Mouse (Mus musculus) forelimb bud, embryonic 11.5 days (tissue): Measurements from ENCODE around the gene Mfap5.
"Not testable (repeated sequence)": the region's sequence is repeated elsewhere in the genome, so short reads cannot be mapped to it uniquely, and the experiment has no call there.

ENCODE experiments used
- DNase-seq: peaks from one replicate; pipeline ENCODE4 v3.0.0-alpha.2; 2012; ENCODE audit warnings: low read depth, low spot score

The Mfap5 gene

GRCm38 (mm10) chr6:122512914-122513878, 7.6 kb downstream of the Mfap5 start:
- no peak for DNase-seq

GRCm38 (mm10) chr6:122514312-122514711, 8.7 kb downstream of the Mfap5 start:
- no peak for DNase-seq

GRCm38 (mm10) chr6:122515762-122516161, 10.1 kb downstream of the Mfap5 start:
- DNase-seq = not testable (repeated sequence)

- DNase-seq = no peak
Measured at GRCm38 (mm10) chr6:122517668-122518067, 12.0 kb downstream of the Mfap5 start.

GRCm38 (mm10) chr6:122519384-122519783, 13.7 kb downstream of the Mfap5 start:
- DNase-seq = no peak

GRCm38 (mm10) chr6:122522595-122522994, 16.9 kb downstream of the Mfap5 start:
- peak; percentile 71 for DNase-seq

GRCm38 (mm10) chr6:122523289-122523688, 17.6 kb downstream of the Mfap5 start:
- DNase-seq = no peak

- DNase-seq = no peak
Measured at GRCm38 (mm10) chr6:122527596-122527995, 22.0 kb downstream of the Mfap5 start.

GRCm38 (mm10) chr6:122528136-122528535, 22.5 kb downstream of the Mfap5 start:
- DNase-seq = no peak

- DNase-seq = no peak
Measured at GRCm38 (mm10) chr6:122531466-122532174, 26.0 kb downstream of the Mfap5 start.

GRCm38 (mm10) chr6:122532883-122533302, 27.2 kb downstream of the Mfap5 start:
- peak; percentile 37 for DNase-seq

- DNase-seq = no peak
Measured at GRCm38 (mm10) chr6:122534032-122534431, 28.4 kb downstream of the Mfap5 start.

- no peak for DNase-seq
Measured at GRCm38 (mm10) chr6:122539564-122539963, 33.9 kb downstream of the Mfap5 start.

GRCm38 (mm10) chr6:122542459-122542858, 36.8 kb downstream of the Mfap5 start:
- DNase-seq = not testable (repeated sequence)

GRCm38 (mm10) chr6:122543574-122543973, 37.9 kb downstream of the Mfap5 start:
- no peak for DNase-seq

GRCm38 (mm10) chr6:122544672-122545071, 39.0 kb downstream of the Mfap5 start:
- no peak for DNase-seq

GRCm38 (mm10) chr6:122545289-122545882, 39.7 kb downstream of the Mfap5 start:
- no peak for DNase-seq

GRCm38 (mm10) chr6:122545948-122546347, 40.3 kb downstream of the Mfap5 start:
- DNase-seq = no peak

GRCm38 (mm10) chr6:122553606-122554005, 48.0 kb downstream of the Mfap5 start, which contains the start of gene Aicda:
Aicda (plus strand) TSS chr6:122553801.
- no peak for DNase-seq

GRCm38 (mm10) chr6:122554102-122554501, 48.5 kb downstream of the Mfap5 start:
- DNase-seq = no peak

GRCm38 (mm10) chr6:122555266-122555665, 49.6 kb downstream of the Mfap5 start:
- DNase-seq = no peak

GRCm38 (mm10) chr6:122556959-122557561, 51.4 kb downstream of the Mfap5 start:
- DNase-seq = peak; percentile 42
